Mouse (Mus musculus) midbrain, embryonic 12.5 days (tissue): ENCODE data around the gene Ttll13. TPM values are rescaled to one million over a fixed set of nuclear protein-coding genes. Genes with fewer than 3 reads are reported as not detected.

Source experiments
- ATAC-seq: fragments of 200-750 bp; cut with Nextera tagmentation; 2 replicates; pipeline ENCODE4 v1.8.0; 2017; ENCODE audit warnings: low read depth, moderate TSS enrichment, moderate library complexity; ENCODE audit not compliant: low FRiP score
- H3K27ac ChIP-seq: fragments of 300-500 bp; sonication (generic); replicated peaks from 2 replicates; pipeline ENCODE4 v1.5.1; 2016; ENCODE audit warnings: mild to moderate bottlenecking
- H3K27me3 ChIP-seq: fragments of 300-500 bp; sonication (generic); 2 replicates; pipeline ENCODE4 v1.6.1; 2016; ENCODE audit warnings: mild to moderate bottlenecking
- H3K36me3 ChIP-seq: fragments of 300-500 bp; sonication (generic); 2 replicates; pipeline ENCODE4 v1.6.1; 2016
- H3K4me1 ChIP-seq: fragments of 300-500 bp; sonication (generic); 2 replicates; pipeline ENCODE4 v1.6.1; 2016
- H3K4me2 ChIP-seq: fragments of 300-500 bp; sonication (generic); replicated peaks from 2 replicates; pipeline ENCODE4 v1.6.1; 2016; ENCODE audit warnings: mild to moderate bottlenecking, moderate library complexity
- H3K4me3 ChIP-seq: fragments of 300-500 bp; sonication (generic); 2 replicates; pipeline ENCODE4 v1.5.1; 2016; ENCODE audit warnings: mild to moderate bottlenecking
- H3K9ac ChIP-seq: fragments of 300-500 bp; sonication (generic); replicated peaks from 2 replicates; pipeline ENCODE4 v1.6.1; 2016; ENCODE audit warnings: mild to moderate bottlenecking, moderate library complexity
- H3K9me3 ChIP-seq: fragments of 300-500 bp; sonication (generic); 2 replicates; pipeline ENCODE4 v1.6.1; 2016; ENCODE audit warnings: mild to moderate bottlenecking
- WGBS: fragments of 180-500 bp; shearing (Covaris S2); methylation state at CpG from one replicate; pipeline ENCODE4 v1.1.7; 2016; 5-methylcytosine and 5-hydroxymethylcytosine counted together
- polyA plus RNA-seq: library from polyadenylated mRNA; unstranded; fragments of >200 nt; fragmentation: Nextera tagmentation; extraction: Ambion mirVana; gene quantifications from 2 replicates; pipeline ENCODE4 v1.2.1, GENCODE M21; 2016

Gene Ttll13
- polyA plus RNA-seq, 1 experiment from 2014 or later: 2.4 TPM

GRCm38 (mm10) chr7:80204362-80204761 lies 41.8 kb upstream of the Ttll13 start:
- Histone ChIP-seq H3K9ac (no peak overlapping the region; the same call in 1 of the 2 replicates), H3K4me2 (no peak overlapping the region), H3K36me3 (no peaks in the 10 kb centered on the region)

GRCm38 (mm10) chr7:80204961-80205360 lies 41.2 kb upstream of the Ttll13 start:
- H3K4me2 ChIP-seq: no peak overlapping the region
- WGBS: 87% methylated on average over 7 of the region's 7 CpGs
- no peak overlapping the region for H3K4me3 ChIP-seq
- H3K9me3 ChIP-seq: no peaks in the 10 kb centered on the region
- no peak overlapping the region for H3K9ac ChIP-seq
- ATAC-seq: no peak
- H3K36me3 ChIP-seq: no peaks in the 10 kb centered on the region
- peaks cover 3% of the 10 kb centered on the region; the same call in 1 of the 2 replicates for H3K27me3 ChIP-seq
- H3K4me1 ChIP-seq: peaks cover 66% of the 10 kb centered on the region
- no peak overlapping the region for H3K27ac ChIP-seq

More at GRCm38 (mm10) chr7:80204362-80204761, 41.8 kb upstream of the Ttll13 start:
- H3K4me1 ChIP-seq: peaks cover 69% of the 10 kb centered on the region
- peaks cover 3% of the 10 kb centered on the region; the same call in 1 of the 2 replicates for H3K27me3 ChIP-seq
- peak overlapping the region; percentile 72 for H3K27ac ChIP-seq
- no peaks in the 10 kb centered on the region for H3K9me3 ChIP-seq
- H3K4me3 ChIP-seq: no peak overlapping the region
- WGBS: 87% methylated on average over 4 of the region's 4 CpGs
- no peak for ATAC-seq

- H3K4me2 ChIP-seq: no peak overlapping the region
- H3K27me3 ChIP-seq: 0 out of 2 replicates have a peak, but pooled peaks cover 2% of the 10 kb centered on the region
- H3K27ac ChIP-seq: no peak overlapping the region
- ATAC-seq: no peak
- no peaks in the 10 kb centered on the region for H3K36me3 ChIP-seq
- peaks cover 59% of the 10 kb centered on the region for H3K4me1 ChIP-seq
- WGBS: 84% methylated on average over 12 of the region's 12 CpGs
- H3K4me3 ChIP-seq: no peak overlapping the region
- no peak overlapping the region for H3K9ac ChIP-seq
- no peaks in the 10 kb centered on the region for H3K9me3 ChIP-seq
Measured at GRCm38 (mm10) chr7:80205705-80206589, 40.2 kb upstream of the Ttll13 start.

GRCm38 (mm10) chr7:80207314-80207731 lies 38.9 kb upstream of the Ttll13 start:
- no peaks in the 10 kb centered on the region for H3K36me3 ChIP-seq
- H3K27me3 ChIP-seq: no peaks in the 10 kb centered on the region
- H3K4me2 ChIP-seq: no peak overlapping the region
- H3K9me3 ChIP-seq: no peaks in the 10 kb centered on the region
- H3K9ac ChIP-seq: no peak overlapping the region
- no peak overlapping the region for H3K4me3 ChIP-seq
- no peak overlapping the region for H3K27ac ChIP-seq
- ATAC-seq: no peak
- H3K4me1 ChIP-seq: peaks cover 46% of the 10 kb centered on the region
- 73% methylated on average over 3 of the region's 3 CpGs for WGBS

GRCm38 (mm10) chr7:80208026-80208642 lies 38.0 kb upstream of the Ttll13 start:
- WGBS: 86% methylated on average over 18 of the region's 18 CpGs
- Histone ChIP-seq H3K4me1 (peaks cover 38% of the 10 kb centered on the region), H3K4me2 (no peak overlapping the region), H3K9me3 (no peaks in the 10 kb centered on the region), H3K27me3 (no peaks in the 10 kb centered on the region), H3K9ac (no peak overlapping the region), H3K4me3 (no peak overlapping the region), H3K36me3 (peaks cover 6% of the 10 kb centered on the region), H3K27ac (0 out of 2 replicates have a peak overlapping the region, but pooled peaks have one; percentile 21)
- ATAC-seq: no peak

GRCm38 (mm10) chr7:80208738-80209430 lies 37.3 kb upstream of the Ttll13 start:
- 86% methylated on average over 10 of the region's 10 CpGs for WGBS
- no peak overlapping the region for H3K4me2 ChIP-seq
- H3K9me3 ChIP-seq: no peaks in the 10 kb centered on the region
- H3K36me3 ChIP-seq: peaks cover 13% of the 10 kb centered on the region
- H3K27me3 ChIP-seq: no peaks in the 10 kb centered on the region
- no peak overlapping the region; the same call in 1 of the 2 replicates for H3K27ac ChIP-seq
- H3K9ac ChIP-seq: no peak overlapping the region
- no peak for ATAC-seq
- peaks cover 30% of the 10 kb centered on the region for H3K4me1 ChIP-seq
- H3K4me3 ChIP-seq: no peak overlapping the region

GRCm38 (mm10) chr7:80209669-80210068 lies 36.5 kb upstream of the Ttll13 start:
- 84% methylated on average over 6 of the region's 6 CpGs for WGBS
- Histone ChIP-seq H3K4me1 (peaks cover 24% of the 10 kb centered on the region), H3K4me3 (no peak overlapping the region), H3K4me2 (no peak overlapping the region), H3K36me3 (peaks cover 13% of the 10 kb centered on the region), H3K27me3 (no peaks in the 10 kb centered on the region), H3K27ac (0 out of 2 replicates have a peak overlapping the region, but pooled peaks have one; percentile 35), H3K9ac (0 out of 2 replicates have a peak overlapping the region, but pooled peaks have one; percentile 15), H3K9me3 (no peaks in the 10 kb centered on the region)
- no peak for ATAC-seq

GRCm38 (mm10) chr7:80210982-80211381 lies 35.2 kb upstream of the Ttll13 start:
- H3K9ac ChIP-seq: no peak overlapping the region
- 87% methylated on average over 4 of the region's 4 CpGs for WGBS
- ATAC-seq: no peak
- peaks cover 13% of the 10 kb centered on the region for H3K36me3 ChIP-seq
- H3K4me3 ChIP-seq: no peak overlapping the region
- H3K4me2 ChIP-seq: no peak overlapping the region
- H3K27me3 ChIP-seq: no peaks in the 10 kb centered on the region
- no peaks in the 10 kb centered on the region for H3K9me3 ChIP-seq
- H3K4me1 ChIP-seq: peaks cover 24% of the 10 kb centered on the region
- no peak overlapping the region for H3K27ac ChIP-seq

GRCm38 (mm10) chr7:80213604-80214003 lies 32.6 kb upstream of the Ttll13 start:
- 94% methylated on average over 7 of the region's 7 CpGs for WGBS

GRCm38 (mm10) chr7:80214459-80214858 lies 31.7 kb upstream of the Ttll13 start:
- no peak overlapping the region for H3K4me2 ChIP-seq
- H3K27ac ChIP-seq: 0 out of 2 replicates have a peak overlapping the region, but pooled peaks have one; percentile 71
- no peaks in the 10 kb centered on the region for H3K27me3 ChIP-seq
- no peak for ATAC-seq
- H3K36me3 ChIP-seq: peaks cover 45% of the 10 kb centered on the region
- H3K9me3 ChIP-seq: no peaks in the 10 kb centered on the region
- no peak overlapping the region for H3K9ac ChIP-seq
- WGBS: 72% methylated on average over 8 of the region's 8 CpGs
- H3K4me1 ChIP-seq: peaks cover 10% of the 10 kb centered on the region
- H3K4me3 ChIP-seq: no peak overlapping the region

More at GRCm38 (mm10) chr7:80213604-80214003, 32.6 kb upstream of the Ttll13 start:
- Histone ChIP-seq H3K27ac (no peak overlapping the region), H3K27me3 (no peaks in the 10 kb centered on the region), H3K9me3 (no peaks in the 10 kb centered on the region), H3K9ac (no peak overlapping the region), H3K4me1 (peaks cover 17% of the 10 kb centered on the region), H3K36me3 (peaks cover 36% of the 10 kb centered on the region), H3K4me3 (no peak overlapping the region), H3K4me2 (no peak overlapping the region)
- no peak for ATAC-seq

GRCm38 (mm10) chr7:80215398-80215797 lies 30.8 kb upstream of the Ttll13 start:
- Histone ChIP-seq H3K27me3 (no peaks in the 10 kb centered on the region), H3K4me1 (peaks cover 8% of the 10 kb centered on the region), H3K4me2 (no peak overlapping the region), H3K27ac (peak overlapping the region; percentile 71), H3K4me3 (no peak overlapping the region), H3K9me3 (no peaks in the 10 kb centered on the region), H3K9ac (peak overlapping the region; percentile 31; the same call in 1 of the 2 replicates), H3K36me3 (peaks cover 54% of the 10 kb centered on the region)
- WGBS: 23% methylated on average over 4 of the region's 4 CpGs
- ATAC-seq: peak; percentile 83
